Mouse (Mus musculus) olfactory bulb, adult 2 months (tissue): Measurements from ENCODE around the gene Zfp385b.

Source experiments
- CTCF ChIP-seq: fragments of 200-500 bp; IDR thresholded peaks from 2 replicates; pipeline ENCODE4 v1.5.1; 2012; ENCODE audit warnings: low read depth, mild to moderate bottlenecking, low read length, moderate library complexity; ENCODE audit not compliant: insufficient read depth
- POLR2A ChIP-seq: fragments of 200-500 bp; IDR thresholded peaks from 2 replicates; pipeline ENCODE4 v1.6.1; 2012; ENCODE audit warnings: mild to moderate bottlenecking, low read depth, low read length, moderate library complexity; ENCODE audit not compliant: insufficient read depth

DNA sequence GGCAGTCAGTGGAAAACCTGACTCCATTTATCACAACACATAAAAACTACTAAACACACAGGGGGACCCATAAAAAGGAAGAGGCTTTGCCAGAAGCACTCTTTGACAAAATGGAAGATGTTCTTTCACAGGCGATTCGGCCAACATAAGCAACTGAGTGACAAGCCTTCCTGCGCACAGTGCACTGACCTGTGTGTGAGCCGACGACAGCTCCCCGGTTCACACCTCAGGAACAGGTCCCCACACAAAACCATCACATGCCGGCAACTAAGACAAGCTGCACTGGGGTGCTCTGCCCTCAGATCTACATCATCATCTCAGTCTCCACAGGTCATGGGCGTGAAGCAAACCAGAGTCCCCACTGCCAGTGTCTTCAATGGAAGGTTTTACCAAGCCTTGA lies 375.2 kb downstream of the Zfp385b start:
- no peak for TF ChIP-seq CTCF
- TF ChIP-seq POLR2A, result no peak
